15 mouse cellular contexts compared by ENCODE assay signal in the genomic region with DNA sequence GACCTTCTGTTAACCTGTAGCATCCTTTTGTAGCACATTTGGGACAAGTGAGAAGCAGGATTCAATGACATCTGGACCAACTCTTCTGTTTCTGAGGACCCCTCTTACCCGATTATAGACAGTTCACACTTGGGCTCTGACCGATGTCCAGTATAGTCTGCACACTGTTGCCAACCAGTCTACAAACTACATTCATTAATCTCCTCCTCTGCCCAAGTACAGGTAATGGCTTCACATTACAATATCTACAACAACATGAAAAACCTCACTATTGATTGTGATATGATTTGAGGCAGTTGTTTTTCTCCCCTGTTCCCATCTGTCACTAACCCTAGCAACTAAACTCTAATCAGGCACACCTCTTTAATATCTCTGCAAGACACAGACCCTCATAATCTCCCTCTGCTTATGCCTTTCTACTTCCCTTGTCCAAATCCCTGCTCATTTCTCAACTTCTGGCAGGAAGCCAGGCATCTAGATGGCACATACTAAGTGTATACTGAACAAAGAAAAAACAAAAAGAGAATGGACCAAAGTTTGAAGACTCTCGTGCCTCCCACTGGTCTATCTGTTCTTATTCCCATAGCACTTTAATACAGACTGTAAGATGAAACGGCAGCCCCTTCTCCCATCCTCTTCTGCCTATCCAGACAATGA.
DNase-seq lines count a peak whose midpoint lies in the region; ATAC-seq and TF ChIP-seq lines count a peak whose summit lies in the region.
"Had no signal": no experiment of that assay in that cellular context is flagged by ENCODE, and none has a peak within 500 bp of the region (broad histone marks: within the 10 kb centered on the region; RNA-seq: fewer than 3 reads in every experiment).

No protein-coding gene starts in this region.

- 51% methylated on average over 4 of the region's 4 CpGs for WGBS in hindbrain, postnatal 0 days
- 93% methylated on average over 4 of the region's 4 CpGs for WGBS in hindbrain, embryonic 11.5 days
- WGBS in midbrain, embryonic 14.5 days = 69% methylated on average over 4 of the region's 4 CpGs
- WGBS in midbrain, embryonic 16.5 days = 50% methylated on average over 4 of the region's 4 CpGs
- WGBS in forebrain, embryonic 12.5 days = 60% methylated on average over 4 of the region's 4 CpGs

- H3K36me3 ChIP-seq in hindbrain, postnatal 0 days (ENCODE audit: insufficient read depth, low read length) = no peaks in the 10 kb centered on the region
- no peaks in the 10 kb centered on the region for H3K36me3 ChIP-seq in hindbrain, embryonic 11.5 days (ENCODE audit: control insufficient read depth, insufficient read depth, low read length)
- H3K36me3 ChIP-seq in midbrain, embryonic 14.5 days (ENCODE audit: control insufficient read depth, insufficient read depth, low read length) = no peaks in the 10 kb centered on the region
- H3K36me3 ChIP-seq in midbrain, embryonic 16.5 days (ENCODE audit: control insufficient read depth, insufficient read depth, low read length) = no peaks in the 10 kb centered on the region
- H3K36me3 ChIP-seq in forebrain, embryonic 12.5 days (replicated peaks) = no peaks in the 10 kb centered on the region
- H3K36me3 ChIP-seq: heart, embryonic 12.5 days; hindbrain, embryonic 15.5 days; limb, embryonic 15.5 days; neural tube, embryonic 13.5 days had no signal

- no peak overlapping the region for H3K27ac ChIP-seq in hindbrain, postnatal 0 days
- no peak overlapping the region for H3K27ac ChIP-seq in hindbrain, embryonic 11.5 days (ENCODE audit: low read depth, low read length)
- no peak overlapping the region for H3K27ac ChIP-seq in midbrain, embryonic 14.5 days (replicated peaks; ENCODE audit: low read depth, low read length)
- H3K27ac ChIP-seq in midbrain, embryonic 16.5 days (ENCODE audit: low read length) = no peak overlapping the region
- H3K27ac ChIP-seq in forebrain, embryonic 12.5 days = peak overlapping the region; percentile 71
- H3K27ac ChIP-seq: hindbrain, embryonic 15.5 days; limb, embryonic 15.5 days; neural tube, embryonic 13.5 days had no signal

- H3K27me3 ChIP-seq in hindbrain, postnatal 0 days (ENCODE audit: insufficient read depth, low read length) = no peaks in the 10 kb centered on the region
- no peaks in the 10 kb centered on the region for H3K27me3 ChIP-seq in hindbrain, embryonic 11.5 days (ENCODE audit: control insufficient read depth, insufficient read depth, low read length)
- H3K27me3 ChIP-seq in midbrain, embryonic 14.5 days (ENCODE audit: control insufficient read depth, insufficient read depth, low read length) = no peaks in the 10 kb centered on the region
- no peaks in the 10 kb centered on the region for H3K27me3 ChIP-seq in midbrain, embryonic 16.5 days (ENCODE audit: control insufficient read depth, insufficient read depth, low read depth, low read length)
- H3K27me3 ChIP-seq in forebrain, embryonic 12.5 days = no peaks in the 10 kb centered on the region
- H3K27me3 ChIP-seq: hindbrain, embryonic 15.5 days; limb, embryonic 15.5 days; neural tube, embryonic 13.5 days; Patski had no signal

- no peak overlapping the region for H3K9ac ChIP-seq in hindbrain, postnatal 0 days (replicated peaks; ENCODE audit: low read length)
- H3K9ac ChIP-seq in hindbrain, embryonic 11.5 days (ENCODE audit: low read depth, low read length) = no peak overlapping the region
- H3K9ac ChIP-seq in midbrain, embryonic 14.5 days (replicated peaks; ENCODE audit: low read length) = no peak overlapping the region
- no peak overlapping the region for H3K9ac ChIP-seq in midbrain, embryonic 16.5 days (ENCODE audit: low read depth, low read length)
- no peak overlapping the region for H3K9ac ChIP-seq in forebrain, embryonic 12.5 days
- H3K9ac ChIP-seq: heart, embryonic 12.5 days; hindbrain, embryonic 15.5 days; limb, embryonic 15.5 days; neural tube, embryonic 13.5 days had no signal

- ATAC-seq in hindbrain, postnatal 0 days = no peak
- no peak for ATAC-seq in hindbrain, embryonic 11.5 days (ENCODE audit: low FRiP score)
- ATAC-seq in midbrain, embryonic 14.5 days (ENCODE audit: low FRiP score, low TSS enrichment) = no peak
- no peak for ATAC-seq in midbrain, embryonic 16.5 days
- no peak for ATAC-seq in forebrain, embryonic 12.5 days (ENCODE audit: low FRiP score)
- ATAC-seq: activated CD4-positive, CD25-positive, alpha-beta regulatory T cell, adult 4 months; intestine, postnatal 0 days; Patski had no signal

- H3K4me3 ChIP-seq in hindbrain, postnatal 0 days (ENCODE audit: low read length) = no peak overlapping the region
- H3K4me3 ChIP-seq in hindbrain, embryonic 11.5 days (ENCODE audit: low read depth, low read length) = no peak overlapping the region
- H3K4me3 ChIP-seq in midbrain, embryonic 14.5 days (replicated peaks; ENCODE audit: low read depth, low read length) = no peak overlapping the region
- no peak overlapping the region for H3K4me3 ChIP-seq in midbrain, embryonic 16.5 days (ENCODE audit: low read depth, low read length)
- no peak overlapping the region for H3K4me3 ChIP-seq in forebrain, embryonic 12.5 days (replicated peaks)
- H3K4me3 ChIP-seq: heart, embryonic 12.5 days; hindbrain, embryonic 15.5 days; limb, embryonic 15.5 days; neural tube, embryonic 13.5 days had no signal

- no peak for TF ChIP-seq CTCF in hindbrain, postnatal 0 days (IDR thresholded peaks at IDR 0.05; ENCODE audit: low read depth)

- peak; percentile 48 for DNase-seq in hindbrain, postnatal 0 days (ENCODE audit: low spot score)
- DNase-seq in hindbrain, embryonic 11.5 days (ENCODE audit: low spot score) = no peak
- DNase-seq in midbrain, embryonic 14.5 days = peak; percentile 59
- no peak for DNase-seq in right cerebral cortex, adult 18-20 months
- no peak for DNase-seq in gastrocnemius, postnatal 14 days
- DNase-seq: kidney, postnatal 14 days had no signal

- no peaks in the 10 kb centered on the region for H3K9me3 ChIP-seq in hindbrain, postnatal 0 days (ENCODE audit: low read length)
- no peaks in the 10 kb centered on the region for H3K9me3 ChIP-seq in hindbrain, embryonic 11.5 days (ENCODE audit: control insufficient read depth, low read length)
- H3K9me3 ChIP-seq in midbrain, embryonic 14.5 days (ENCODE audit: control insufficient read depth, low read length) = no peaks in the 10 kb centered on the region
- no peaks in the 10 kb centered on the region for H3K9me3 ChIP-seq in midbrain, embryonic 16.5 days (replicated peaks; ENCODE audit: control insufficient read depth, low read length, poor library complexity, severe bottlenecking)
- no peaks in the 10 kb centered on the region for H3K9me3 ChIP-seq in forebrain, embryonic 12.5 days
- H3K9me3 ChIP-seq: heart, embryonic 12.5 days; hindbrain, embryonic 15.5 days; limb, embryonic 15.5 days; neural tube, embryonic 13.5 days had no signal

- H3K4me2 ChIP-seq in hindbrain, postnatal 0 days (ENCODE audit: low read depth, low read length) = no peak overlapping the region
- no peak overlapping the region for H3K4me2 ChIP-seq in hindbrain, embryonic 11.5 days (replicated peaks; ENCODE audit: low read depth, low read length)
- no peak overlapping the region for H3K4me2 ChIP-seq in midbrain, embryonic 14.5 days (ENCODE audit: low read length)
- H3K4me2 ChIP-seq in midbrain, embryonic 16.5 days (ENCODE audit: low read length) = no peak overlapping the region
- H3K4me2 ChIP-seq in forebrain, embryonic 12.5 days = no peak overlapping the region
- H3K4me2 ChIP-seq: heart, embryonic 12.5 days; hindbrain, embryonic 15.5 days; limb, embryonic 15.5 days; neural tube, embryonic 13.5 days had no signal

- H3K4me1 ChIP-seq in hindbrain, postnatal 0 days (ENCODE audit: insufficient read depth, low read length) = peaks cover 6% of the 10 kb centered on the region; the same call in 1 of the 2 replicates
- H3K4me1 ChIP-seq in hindbrain, embryonic 11.5 days (replicated peaks; ENCODE audit: control insufficient read depth, insufficient read depth, low read length) = no peaks in the 10 kb centered on the region
- H3K4me1 ChIP-seq in midbrain, embryonic 14.5 days (ENCODE audit: control insufficient read depth, insufficient read depth, low read length) = 0 out of 2 replicates have a peak, but pooled peaks cover 4% of the 10 kb centered on the region
- peaks cover 5% of the 10 kb centered on the region for H3K4me1 ChIP-seq in midbrain, embryonic 16.5 days (ENCODE audit: control insufficient read depth, insufficient read depth, low read length)
- peaks cover 33% of the 10 kb centered on the region; the same call in 1 of the 2 replicates for H3K4me1 ChIP-seq in forebrain, embryonic 12.5 days
- H3K4me1 ChIP-seq: heart, embryonic 12.5 days had no signal

- intact Hi-C loops in gastrocnemius, postnatal 14 days (cut with DNase I; ENCODE audit: low total_unique reads) = no loop called here

Comparison
In these comparisons a context has a peak if more than half of its experiments do, and no peak if none do; other contexts are left out.
1. DNase-seq: peak in hindbrain, postnatal 0 days (single experiment) and midbrain, embryonic 14.5 days (single experiment); none in hindbrain, embryonic 11.5 days (single experiment), right cerebral cortex, adult 18-20 months (single experiment) and gastrocnemius, postnatal 14 days (single experiment).